Mouse (Mus musculus) testis, postnatal 14 days (tissue): ENCODE data around the gene Syce2.

Experiments
- DNase-seq: peaks from one replicate; pipeline ENCODE4 v3.0.0; 2021; ENCODE audit warnings: low spot score

Gene Syce2

DNA sequence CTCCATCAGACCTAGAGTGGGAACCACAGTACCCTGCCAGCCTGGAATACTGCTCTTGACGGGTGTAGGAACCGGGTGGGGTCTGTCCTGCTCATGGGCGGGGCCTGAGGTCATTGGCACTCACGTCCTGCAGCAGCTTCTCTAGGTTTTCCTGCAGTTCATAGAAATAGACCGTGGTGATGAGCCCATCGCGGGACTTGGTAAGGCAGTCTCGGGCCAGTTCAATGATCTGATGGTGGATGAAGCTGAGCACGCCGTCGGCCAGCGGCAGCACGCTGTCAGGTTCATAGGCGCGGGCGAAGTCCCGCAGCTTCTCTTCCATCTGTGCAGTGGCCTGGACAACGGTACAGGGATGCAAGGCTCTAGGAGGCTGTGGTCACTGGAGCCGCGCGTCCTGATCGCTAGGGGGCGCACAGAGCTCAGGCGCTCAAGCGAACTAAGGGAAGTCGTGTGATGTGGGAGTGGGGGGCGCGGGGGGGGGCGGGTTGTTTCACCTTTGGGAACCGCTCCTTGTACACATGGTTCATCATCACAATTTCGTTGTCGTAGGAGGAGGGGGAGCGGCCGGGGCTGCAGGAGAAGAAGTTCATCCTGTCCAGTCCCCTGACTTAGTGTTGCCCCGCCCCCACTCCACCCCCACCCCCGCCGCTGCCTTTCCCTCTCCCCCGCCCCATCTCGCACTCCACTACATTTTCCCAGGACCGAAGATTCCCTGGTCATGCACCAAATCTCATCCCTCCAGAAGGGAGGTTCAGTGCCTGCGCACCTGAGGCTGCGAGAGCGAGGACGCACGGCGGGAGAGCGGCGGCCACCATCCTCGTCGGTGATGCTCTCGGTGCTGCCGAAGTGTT lies 56.8 kb downstream of the Syce2 start:
- peak; percentile 68 for DNase-seq

DNA sequence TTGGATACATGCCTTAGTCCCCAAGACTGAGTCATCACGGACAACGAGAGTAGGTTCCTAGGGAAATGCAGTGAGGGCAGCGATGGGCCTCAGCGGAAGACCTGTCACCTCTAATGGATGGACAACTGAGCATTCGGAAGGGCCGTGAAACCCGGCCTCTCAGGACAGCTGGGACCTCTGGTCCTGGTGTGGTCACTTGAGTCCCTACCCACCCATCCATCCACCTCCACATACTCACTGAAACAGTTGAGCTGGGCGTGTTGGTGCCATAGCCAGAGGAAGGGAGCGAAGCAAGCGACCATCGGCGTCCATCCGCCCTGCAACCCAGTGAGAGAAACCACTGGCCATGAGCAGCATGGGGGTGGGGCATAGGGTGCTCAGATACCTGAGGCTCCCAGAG lies 58.7 kb downstream of the Syce2 start:
- no peak for DNase-seq

DNA sequence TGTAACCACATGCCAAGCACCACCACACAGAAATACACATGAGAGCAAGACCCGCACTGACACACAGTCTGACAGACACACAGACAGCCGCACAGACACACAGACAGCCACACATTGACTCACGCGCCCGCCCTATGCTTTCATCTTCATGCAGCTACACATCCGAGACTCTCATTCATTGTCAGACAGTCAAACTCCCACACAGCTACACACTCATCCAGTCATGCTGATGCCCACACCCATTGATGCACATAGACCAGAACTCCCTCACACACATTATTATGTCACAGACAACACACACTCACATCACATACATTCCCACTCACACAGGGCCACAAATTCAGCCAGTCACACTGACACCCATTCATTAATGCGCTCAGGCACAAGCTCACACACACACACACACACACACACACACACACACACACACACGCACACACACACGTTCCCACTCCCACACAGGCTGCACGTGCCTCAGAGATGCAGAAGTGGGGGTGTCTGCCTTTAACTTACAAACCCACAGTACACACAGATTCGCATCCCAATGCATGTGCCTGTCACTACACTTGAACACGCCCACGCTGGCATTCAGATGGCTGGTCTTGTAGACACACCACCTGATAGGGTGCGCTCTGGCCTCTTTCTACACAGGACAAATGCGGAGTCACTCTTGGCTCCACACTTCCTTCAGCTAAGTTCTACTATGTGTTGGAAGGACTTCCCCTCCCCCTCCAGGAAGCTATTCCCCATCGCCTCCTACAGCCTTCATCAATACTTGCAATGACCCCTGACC lies 62.1 kb downstream of the Syce2 start:
- DNase-seq: no peak

DNA sequence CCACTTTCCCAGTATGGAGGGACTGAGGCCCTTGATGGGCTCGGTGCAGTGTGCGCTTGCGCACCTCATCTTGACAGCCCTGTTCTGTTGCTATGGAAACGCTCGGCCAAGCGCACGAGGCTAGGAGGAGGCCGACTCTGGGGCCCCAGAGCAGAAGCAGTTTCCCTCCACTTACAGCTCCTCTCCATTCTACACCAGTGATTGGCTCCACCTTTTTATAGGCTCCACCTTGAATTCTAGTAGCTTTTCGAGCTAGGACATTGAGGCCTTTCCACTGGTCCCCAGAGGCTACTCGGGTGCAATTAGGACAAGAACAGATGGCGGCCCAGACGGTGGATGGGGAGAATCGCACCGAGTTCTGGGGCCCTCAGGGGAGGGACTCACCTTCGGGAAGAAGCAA lies 62.9 kb downstream of the Syce2 start:
- peak; percentile 66 for DNase-seq

- DNase-seq: no peak
Measured at GRCm38 (mm10) chr8:84935489-84935888, 63.6 kb downstream of the Syce2 start.

- DNase-seq: no peak
Measured at GRCm38 (mm10) chr8:84936041-84936961, 64.4 kb downstream of the Syce2 start.

DNA sequence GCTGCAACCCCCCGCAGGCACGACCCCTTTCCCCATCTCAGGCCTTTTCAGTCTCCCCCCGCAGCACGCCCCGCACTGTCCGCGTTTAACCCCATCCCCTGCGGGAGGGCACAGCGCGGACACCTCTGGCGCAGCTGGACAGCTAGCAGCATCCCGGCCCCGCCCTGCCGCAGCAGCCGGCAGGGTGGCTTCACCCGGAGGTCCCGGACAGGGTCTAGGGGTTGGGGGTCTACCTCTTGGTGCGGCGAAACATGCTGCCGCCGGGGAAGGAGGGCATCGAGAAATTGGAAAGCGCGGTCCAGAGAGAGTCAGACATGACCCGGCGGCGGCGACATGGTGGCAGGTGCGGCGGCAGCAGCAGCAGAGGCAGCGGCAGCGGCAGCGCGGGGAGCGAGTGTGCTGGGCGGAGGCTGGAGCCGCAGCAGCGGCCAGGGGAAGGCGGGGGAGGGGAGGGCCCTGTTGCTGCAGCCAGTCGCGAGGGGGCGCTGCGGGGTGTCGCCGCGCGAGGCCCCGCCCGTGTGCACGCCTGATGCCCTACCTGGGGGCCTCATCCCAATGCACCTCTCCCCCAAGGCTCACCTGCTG lies 65.1 kb downstream of the Syce2 start, which contains the start of gene Mast1:
TSS of gene Mast1 (minus strand) at position 398 of the 585 bp plus-strand sequence.
- DNase-seq: no peak
